Mouse (Mus musculus) right cerebral cortex, adult 2 months (tissue): Measurements from ENCODE around the gene Zfand3.

Experiments used
- DNase-seq, 2 experiments: peaks; one replicate each; pipeline ENCODE4 v3.0.0; 2021 to 2022; ENCODE audit warnings: low spot score in 2 of 2

The Zfand3 gene

GRCm38 (mm10) chr17:30103005-30103404, 98.5 kb downstream of the Zfand3 start:
- no peak for DNase-seq

DNA sequence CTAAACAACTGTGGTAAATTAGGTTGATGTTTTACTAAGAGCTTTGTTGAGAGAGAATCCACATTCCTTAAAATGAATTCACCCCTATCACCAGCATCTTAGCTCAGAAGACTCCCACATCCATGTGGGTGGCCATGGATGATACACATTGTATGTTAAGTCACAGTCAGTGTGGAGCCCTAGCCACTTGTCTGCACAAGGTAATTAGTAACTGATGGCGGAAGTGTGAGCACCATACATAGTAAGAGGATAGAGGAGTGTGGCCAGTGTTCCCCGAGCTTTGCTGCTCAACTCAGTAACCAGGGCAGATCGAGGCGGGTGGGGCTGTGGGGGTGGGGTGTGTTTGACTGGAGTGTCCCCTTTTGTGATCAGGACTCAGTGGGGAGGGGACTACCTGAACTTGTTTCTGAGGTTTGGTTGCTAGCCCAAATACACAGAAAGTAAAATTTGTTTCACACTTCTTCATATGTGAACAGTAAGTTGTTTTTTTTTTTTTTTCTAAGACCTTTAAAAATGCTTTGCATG, 99.2 kb downstream of the Zfand3 start:
- no peak for DNase-seq

- DNase-seq: no peak
Measured at GRCm38 (mm10) chr17:30105369-30105768, 100.8 kb downstream of the Zfand3 start.

DNA sequence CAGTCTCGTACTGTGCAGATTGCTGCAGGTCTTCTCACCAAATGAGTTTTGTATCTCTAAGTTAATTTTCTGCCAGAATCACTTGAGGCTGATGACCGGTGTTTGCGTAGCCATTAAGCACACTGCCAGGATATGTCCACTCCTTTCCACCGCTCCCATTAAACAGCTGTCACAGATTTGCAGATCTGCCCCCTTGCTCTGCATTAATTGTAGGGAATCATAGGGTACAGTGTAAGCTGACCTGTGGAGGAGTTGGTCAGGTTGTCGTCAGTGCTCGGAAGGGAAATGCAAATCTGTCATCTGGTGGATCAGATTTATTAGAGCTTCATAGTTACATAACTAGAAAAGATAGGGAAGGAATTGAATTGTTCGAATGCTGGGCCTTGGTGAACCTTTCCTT, 106.1 kb downstream of the Zfand3 start:
- no peak for DNase-seq

DNA sequence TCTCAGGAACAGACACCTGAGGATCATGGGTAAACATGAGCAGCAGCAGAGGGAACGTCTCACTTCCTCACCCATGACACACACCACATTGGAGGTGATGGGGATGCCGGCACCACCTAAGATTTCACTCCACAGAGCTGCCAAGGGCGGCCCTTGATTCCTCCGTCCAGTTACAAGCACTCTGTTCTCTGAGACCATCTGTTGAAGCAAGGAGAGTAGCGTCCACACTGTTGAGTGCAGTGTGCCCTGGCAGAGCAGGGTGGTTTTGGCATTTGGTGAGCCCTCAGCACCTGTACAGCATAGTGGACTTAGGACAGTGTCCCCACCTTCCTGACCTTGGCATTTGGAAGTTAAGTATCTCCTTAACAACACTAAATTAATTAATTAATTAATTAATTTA, 107.0 kb downstream of the Zfand3 start:
- no peak for DNase-seq

GRCm38 (mm10) chr17:30112080-30112479, 107.5 kb downstream of the Zfand3 start:
- no peak for DNase-seq

DNA sequence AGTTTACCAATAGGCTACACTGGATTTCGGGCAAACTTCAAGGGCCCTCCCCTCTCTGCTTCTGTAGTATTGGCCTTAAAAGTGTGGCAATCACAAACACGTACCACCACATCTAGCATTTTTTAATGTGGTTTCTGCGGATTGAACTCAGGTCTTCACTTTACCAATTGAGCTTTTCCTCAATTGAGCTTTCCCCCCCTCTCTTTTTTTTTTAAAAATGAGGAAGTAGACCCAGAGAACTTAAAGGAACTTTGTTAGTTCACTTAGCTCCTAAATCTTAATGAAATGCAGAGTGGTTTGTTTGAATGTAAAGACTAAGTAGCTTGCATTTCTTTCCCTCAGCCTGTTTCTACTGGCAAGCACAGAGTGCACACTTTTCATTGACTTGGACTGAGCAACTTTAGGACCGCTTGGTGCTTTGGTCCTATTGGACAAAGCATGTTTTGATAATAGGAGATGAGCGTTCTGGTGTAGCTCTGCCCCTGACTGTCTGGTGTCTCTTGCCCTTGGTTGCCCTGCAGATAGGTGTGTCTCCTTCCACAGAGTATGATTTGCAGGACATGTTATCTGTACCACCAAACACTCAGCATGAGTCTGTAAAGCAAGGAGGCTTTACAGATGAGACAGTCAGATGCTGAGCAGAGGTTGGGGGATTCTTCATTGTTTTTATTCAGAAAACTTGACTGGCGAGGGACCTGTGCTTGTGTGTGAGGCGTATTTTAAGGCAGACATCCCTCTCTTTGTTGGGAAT, 108.2 kb downstream of the Zfand3 start:
- no peak for DNase-seq

- peak; percentile 55 to 64 for DNase-seq
Measured at GRCm38 (mm10) chr17:30114761-30115160, 110.2 kb downstream of the Zfand3 start.

- DNase-seq: no peak
Measured at GRCm38 (mm10) chr17:30116226-30116625, 111.7 kb downstream of the Zfand3 start.

DNA sequence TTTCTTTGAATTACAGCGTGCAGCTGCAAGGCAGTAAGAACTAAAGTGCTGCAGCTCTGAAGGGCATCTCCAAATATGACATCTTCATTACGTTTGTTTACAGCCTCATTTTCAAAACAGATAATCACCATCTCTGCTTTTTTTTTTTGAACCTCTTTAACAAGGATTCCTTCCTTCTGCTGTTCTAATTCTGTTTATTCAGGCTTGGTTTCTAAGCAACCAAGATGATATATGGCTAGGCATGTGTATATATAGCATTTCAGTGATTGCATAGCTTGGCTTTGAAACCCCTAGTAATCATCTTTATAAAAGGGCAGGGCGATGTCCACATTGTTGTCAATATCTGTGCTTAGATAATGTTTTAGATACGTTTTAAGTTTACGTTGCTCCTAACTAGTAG, 113.5 kb downstream of the Zfand3 start:
- DNase-seq: no peak

- no peak for DNase-seq
Measured at GRCm38 (mm10) chr17:30122278-30122677, 117.7 kb downstream of the Zfand3 start.

GRCm38 (mm10) chr17:30128456-30128855, 123.9 kb downstream of the Zfand3 start:
- no peak for DNase-seq

GRCm38 (mm10) chr17:30129220-30129619, 124.7 kb downstream of the Zfand3 start:
- no peak for DNase-seq

DNA sequence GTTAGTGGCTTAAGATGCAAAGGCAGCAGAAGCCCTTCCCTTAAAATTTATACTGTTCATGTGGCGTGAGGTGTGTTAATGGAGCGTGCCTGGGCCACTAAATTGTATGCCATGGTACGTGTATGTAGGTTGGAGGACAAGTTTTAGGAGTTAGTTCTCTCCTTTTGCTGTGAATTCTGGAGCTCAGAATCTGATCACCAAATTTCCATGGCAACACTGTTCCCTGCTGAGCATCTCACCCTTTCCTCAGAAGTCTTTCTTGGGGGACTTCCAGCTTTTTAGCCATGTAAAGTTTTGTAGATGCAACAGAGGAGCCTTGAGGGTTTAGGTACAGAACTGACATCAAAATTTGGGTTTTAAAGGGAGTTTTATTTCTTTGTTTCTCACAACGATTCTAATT, 125.8 kb downstream of the Zfand3 start:
- no peak for DNase-seq

- no peak for DNase-seq
Measured at GRCm38 (mm10) chr17:30133641-30134040, 129.1 kb downstream of the Zfand3 start.

DNA sequence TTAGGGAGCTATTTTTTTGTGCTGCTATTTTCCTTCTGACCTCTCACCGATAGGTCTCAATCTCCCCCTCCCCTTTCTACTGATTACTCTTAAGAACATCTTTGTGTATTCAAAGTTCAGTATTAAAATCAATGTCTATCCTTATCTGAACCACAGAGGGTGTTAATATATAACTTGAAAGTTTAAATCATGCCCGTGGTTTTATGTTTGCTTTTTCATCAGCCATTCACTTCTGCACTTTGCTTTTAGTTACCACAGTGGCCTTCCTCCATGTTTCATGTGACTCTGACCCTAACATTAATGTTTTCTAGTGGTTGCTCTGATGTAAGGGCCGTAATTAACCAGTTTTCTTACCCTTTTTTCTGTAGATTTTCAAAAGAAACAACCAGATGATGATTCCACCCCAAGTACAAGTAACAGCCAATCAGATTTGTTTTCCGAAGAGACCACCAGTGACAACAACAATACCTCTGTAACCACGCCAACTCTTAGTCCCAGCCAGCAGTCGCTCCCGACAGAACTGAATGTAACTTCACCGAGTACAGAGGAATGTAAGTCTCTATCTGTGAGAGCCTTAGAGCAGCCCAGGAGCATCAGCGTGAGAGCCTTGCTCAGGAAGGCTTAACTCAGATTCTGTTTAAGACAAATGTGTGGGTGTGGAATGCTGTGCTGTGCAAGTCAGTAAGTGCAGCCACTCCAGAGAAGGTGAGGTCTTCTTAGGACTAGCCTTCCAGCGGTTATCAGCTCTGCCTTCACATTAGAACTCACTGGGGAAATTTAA, 130.6 kb downstream of the Zfand3 start:
- no peak for DNase-seq

GRCm38 (mm10) chr17:30135890-30136289, 131.4 kb downstream of the Zfand3 start:
- no peak for DNase-seq

DNA sequence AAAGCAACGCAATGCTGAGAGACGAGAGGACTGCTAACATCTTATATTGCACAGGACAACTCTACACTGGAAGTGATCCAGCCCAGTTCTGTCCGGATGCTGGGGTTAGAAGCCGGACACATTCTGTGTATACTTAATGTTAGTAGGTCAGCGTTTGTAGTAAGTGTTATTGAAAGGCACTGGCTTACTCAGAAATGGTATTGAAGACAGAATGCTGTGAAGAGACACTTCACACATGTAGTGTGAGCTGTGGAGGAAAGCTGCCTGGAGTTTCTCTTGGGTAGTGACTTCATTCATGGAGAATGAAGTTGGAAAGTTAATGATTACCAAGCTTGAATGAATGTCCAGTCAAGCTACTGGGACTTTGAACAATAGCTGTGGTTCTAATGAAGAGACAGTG, 132.2 kb downstream of the Zfand3 start:
- no peak for DNase-seq

- no peak for DNase-seq
Measured at GRCm38 (mm10) chr17:30137115-30137514, 132.6 kb downstream of the Zfand3 start.

GRCm38 (mm10) chr17:30144114-30144513, 139.6 kb downstream of the Zfand3 start:
- no peak for DNase-seq

DNA sequence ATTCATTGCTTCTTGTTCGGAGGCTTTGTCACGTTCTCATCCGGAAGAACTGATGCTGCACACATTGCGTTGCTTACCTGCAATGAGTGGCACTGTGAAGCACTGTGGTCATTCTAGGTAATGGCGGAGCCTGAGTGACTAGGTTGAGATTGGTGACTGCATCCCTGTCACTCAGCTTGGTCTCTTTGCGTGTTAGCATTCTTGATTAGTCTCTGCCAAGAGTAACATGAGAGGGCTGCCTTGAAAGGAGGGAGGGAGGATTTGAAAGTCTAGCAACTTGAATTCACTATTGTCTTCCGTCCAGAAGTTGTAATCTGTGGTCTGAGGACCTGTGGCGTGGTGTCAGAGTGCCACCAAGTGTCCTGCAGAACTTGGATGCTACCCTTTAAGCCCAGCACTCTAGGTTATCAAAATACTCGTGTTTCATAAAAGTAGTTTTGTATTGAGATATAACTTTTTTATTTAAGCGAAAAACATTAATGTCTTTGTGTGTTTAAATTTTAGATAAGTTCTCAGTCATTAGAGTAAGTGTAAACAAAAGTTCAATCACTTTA, 141.1 kb downstream of the Zfand3 start:
- DNase-seq: no peak

- DNase-seq: no peak
Measured at GRCm38 (mm10) chr17:30146555-30146954, 142.0 kb downstream of the Zfand3 start.

- DNase-seq: no peak
Measured at GRCm38 (mm10) chr17:30147897-30148296, 143.4 kb downstream of the Zfand3 start.
